Mouse (Mus musculus): Measurements from ENCODE around the gene Fkbp9. TPM values are rescaled to one million over a fixed set of nuclear protein-coding genes. Genes with fewer than 3 reads are reported as not detected.
A peak's percentile ranks its signal among the peaks of the same experiment; 100 is the strongest.

Fkbp9 gene
- polyA plus RNA-seq, 1 experiment from 2014 or later: 26.2 TPM

GRCm38 (mm10) chr6:56877985-56878384 lies 46.1 kb downstream of the Fkbp9 start:
- H3K4me3 ChIP-seq (replicated peaks): no peak overlapping the region
- no peak overlapping the region for H3K4me2 ChIP-seq
- H3K27me3 ChIP-seq: no peaks in the 10 kb centered on the region
- H3K4me1 ChIP-seq (replicated peaks): peaks cover 42% of the 10 kb centered on the region
- no peaks in the 10 kb centered on the region for H3K9me3 ChIP-seq (replicated peaks)
- H3K27ac ChIP-seq: no peak overlapping the region; the same call in 1 of the 2 replicates
- WGBS (ENCODE audit: insufficient replicate concordance): 87% methylated on average over 8 of the region's 8 CpGs
- peaks cover 50% of the 10 kb centered on the region for H3K36me3 ChIP-seq
- H3K9ac ChIP-seq: no peak overlapping the region
- DNase-seq (no peak), ATAC-seq (ENCODE audit: low read depth) (no peak)

GRCm38 (mm10) chr6:56879352-56879955 lies 47.6 kb downstream of the Fkbp9 start:
- ATAC-seq (ENCODE audit: low read depth) (peak; percentile 76), DNase-seq (no peak)
- Histone ChIP-seq H3K36me3 (peaks cover 64% of the 10 kb centered on the region), H3K27me3 (no peaks in the 10 kb centered on the region), H3K9ac (no peak overlapping the region), H3K4me3 (replicated peaks) (no peak overlapping the region), H3K27ac (peak overlapping the region; percentile 41; the same call in 1 of the 2 replicates), H3K9me3 (replicated peaks) (no peaks in the 10 kb centered on the region), H3K4me2 (no peak overlapping the region), H3K4me1 (replicated peaks) (peaks cover 42% of the 10 kb centered on the region)
- 8% methylated on average over 1 of the region's 1 CpGs for WGBS (ENCODE audit: insufficient replicate concordance)

GRCm38 (mm10) chr6:56888561-56888960 lies 56.7 kb downstream of the Fkbp9 start:
- no peak overlapping the region for H3K4me2 ChIP-seq
- no peaks in the 10 kb centered on the region for H3K27me3 ChIP-seq
- WGBS (ENCODE audit: insufficient replicate concordance): 94% methylated on average over 6 of the region's 6 CpGs
- no peak overlapping the region for H3K9ac ChIP-seq
- no peaks in the 10 kb centered on the region for H3K9me3 ChIP-seq (replicated peaks)
- no peak overlapping the region for H3K4me3 ChIP-seq (replicated peaks)
- H3K4me1 ChIP-seq (replicated peaks): no peaks in the 10 kb centered on the region; the same call in 1 of the 2 replicates
- H3K27ac ChIP-seq: no peak overlapping the region; the same call in 1 of the 2 replicates
- DNase-seq (no peak), ATAC-seq (ENCODE audit: low read depth) (no peak)
- H3K36me3 ChIP-seq: peaks cover 83% of the 10 kb centered on the region

GRCm38 (mm10) chr6:56890762-56891161 lies 58.9 kb downstream of the Fkbp9 start:
- no peak overlapping the region for H3K4me3 ChIP-seq (replicated peaks)
- peaks cover 3% of the 10 kb centered on the region for H3K4me1 ChIP-seq (replicated peaks)
- peaks cover 67% of the 10 kb centered on the region for H3K36me3 ChIP-seq
- no peaks in the 10 kb centered on the region for H3K9me3 ChIP-seq (replicated peaks)
- H3K9ac ChIP-seq: no peak overlapping the region
- ATAC-seq (ENCODE audit: low read depth): no peak
- 60% methylated on average over 2 of the region's 2 CpGs for WGBS (ENCODE audit: insufficient replicate concordance)
- H3K4me2 ChIP-seq: no peak overlapping the region
- H3K27me3 ChIP-seq: no peaks in the 10 kb centered on the region
- H3K27ac ChIP-seq: no peak overlapping the region
- DNase-seq: no peak

- Histone ChIP-seq H3K36me3 (peaks cover 17% of the 10 kb centered on the region), H3K9me3 (replicated peaks) (no peaks in the 10 kb centered on the region), H3K4me1 (replicated peaks) (peaks cover 75% of the 10 kb centered on the region), H3K27me3 (no peaks in the 10 kb centered on the region), H3K4me2 (0 out of 2 replicates have a peak overlapping the region, but pooled peaks have one; percentile 6), H3K9ac (peak overlapping the region; percentile 2; the same call in 1 of the 2 replicates), H3K4me3 (replicated peaks) (0 out of 2 replicates have a peak overlapping the region, but pooled peaks have one; percentile 2), H3K27ac (peak overlapping the region; percentile 0; the same call in 1 of the 2 replicates)
- no peak for DNase-seq
- 82% methylated on average over 3 of the region's 3 CpGs for WGBS (ENCODE audit: insufficient replicate concordance)
- ATAC-seq (ENCODE audit: low read depth): no peak
Observed at GRCm38 (mm10) chr6:56899601-56900000, 67.7 kb downstream of the Fkbp9 start.

- peak overlapping the region; percentile 76 for H3K9ac ChIP-seq
- ATAC-seq (ENCODE audit: low read depth): no peak
- peak overlapping the region; percentile 82 for H3K4me2 ChIP-seq
- peak overlapping the region; percentile 58 for H3K4me3 ChIP-seq (replicated peaks)
- WGBS (ENCODE audit: insufficient replicate concordance): 48% methylated on average over 3 of the region's 3 CpGs
- H3K27me3 ChIP-seq: no peaks in the 10 kb centered on the region
- H3K4me1 ChIP-seq (replicated peaks): peaks cover 87% of the 10 kb centered on the region
- no peak for DNase-seq
- peaks cover 12% of the 10 kb centered on the region for H3K36me3 ChIP-seq
- H3K27ac ChIP-seq: peak overlapping the region; percentile 98
- no peaks in the 10 kb centered on the region for H3K9me3 ChIP-seq (replicated peaks)
Observed at GRCm38 (mm10) chr6:56901336-56901735, 69.5 kb downstream of the Fkbp9 start.

GRCm38 (mm10) chr6:56901824-56902386 lies 70.0 kb downstream of the Fkbp9 start:
- Histone ChIP-seq H3K9me3 (replicated peaks) (no peaks in the 10 kb centered on the region), H3K4me3 (replicated peaks) (peak overlapping the region; percentile 58), H3K9ac (peak overlapping the region; percentile 76), H3K27ac (peak overlapping the region; percentile 98), H3K27me3 (no peaks in the 10 kb centered on the region), H3K36me3 (peaks cover 11% of the 10 kb centered on the region), H3K4me2 (peak overlapping the region; percentile 82), H3K4me1 (replicated peaks) (peaks cover 89% of the 10 kb centered on the region)
- WGBS (ENCODE audit: insufficient replicate concordance): 13% methylated on average over 12 of the region's 12 CpGs
- ATAC-seq (ENCODE audit: low read depth) (peak; percentile 67), DNase-seq (peak; percentile 73)

- H3K27ac ChIP-seq: peak overlapping the region; percentile 98
- H3K4me2 ChIP-seq: peak overlapping the region; percentile 82
- ATAC-seq (ENCODE audit: low read depth) (peak; percentile 85), DNase-seq (peak; percentile 79)
- no peaks in the 10 kb centered on the region for H3K9me3 ChIP-seq (replicated peaks)
- H3K27me3 ChIP-seq: no peaks in the 10 kb centered on the region
- WGBS (ENCODE audit: insufficient replicate concordance): 15% methylated on average over 7 of the region's 7 CpGs
- peaks cover 7% of the 10 kb centered on the region for H3K36me3 ChIP-seq
- peaks cover 90% of the 10 kb centered on the region for H3K4me1 ChIP-seq (replicated peaks)
- peak overlapping the region; percentile 76 for H3K9ac ChIP-seq
- H3K4me3 ChIP-seq (replicated peaks): peak overlapping the region; percentile 58
Observed at GRCm38 (mm10) chr6:56902606-56903520, 71.0 kb downstream of the Fkbp9 start.

GRCm38 (mm10) chr6:56903831-56904230 lies 72.0 kb downstream of the Fkbp9 start:
- Histone ChIP-seq H3K4me2 (peak overlapping the region; percentile 55), H3K4me1 (replicated peaks) (peaks cover 98% of the 10 kb centered on the region), H3K4me3 (replicated peaks) (peak overlapping the region; percentile 24; the same call in 1 of the 2 replicates), H3K27ac (peak overlapping the region; percentile 98), H3K9ac (peak overlapping the region; percentile 65), H3K9me3 (replicated peaks) (no peaks in the 10 kb centered on the region), H3K27me3 (no peaks in the 10 kb centered on the region), H3K36me3 (peaks cover 11% of the 10 kb centered on the region)
- ATAC-seq (ENCODE audit: low read depth): no peak
- no peak for DNase-seq
- 56% methylated on average over 6 of the region's 6 CpGs for WGBS (ENCODE audit: insufficient replicate concordance)

- H3K4me1 ChIP-seq (replicated peaks): peaks cover 98% of the 10 kb centered on the region
Observed at GRCm38 (mm10) chr6:56904330-56904729, 72.5 kb downstream of the Fkbp9 start.

GRCm38 (mm10) chr6:56904982-56905381 lies 73.1 kb downstream of the Fkbp9 start:
- Histone ChIP-seq H3K4me2 (peak overlapping the region; percentile 55), H3K36me3 (peaks cover 11% of the 10 kb centered on the region), H3K27ac (peak overlapping the region; percentile 98), H3K4me3 (replicated peaks) (no peak overlapping the region), H3K27me3 (no peaks in the 10 kb centered on the region), H3K4me1 (replicated peaks) (peaks cover 98% of the 10 kb centered on the region), H3K9ac (peak overlapping the region; percentile 65; the same call in 1 of the 2 replicates), H3K9me3 (replicated peaks) (no peaks in the 10 kb centered on the region)
- ATAC-seq (ENCODE audit: low read depth): peak; percentile 11
- 40% methylated on average over 2 of the region's 2 CpGs for WGBS (ENCODE audit: insufficient replicate concordance)
- no peak for DNase-seq

More at GRCm38 (mm10) chr6:56904330-56904729, 72.5 kb downstream of the Fkbp9 start:
- Histone ChIP-seq H3K27me3 (no peaks in the 10 kb centered on the region), H3K9me3 (replicated peaks) (no peaks in the 10 kb centered on the region), H3K4me2 (peak overlapping the region; percentile 55), H3K36me3 (peaks cover 11% of the 10 kb centered on the region), H3K27ac (peak overlapping the region; percentile 98), H3K9ac (peak overlapping the region; percentile 65), H3K4me3 (replicated peaks) (no peak overlapping the region)
- no peak for DNase-seq
- whole genome bisulfite sequencing (ENCODE audit: insufficient replicate concordance): 84% methylated on average over 1 of the region's 1 CpGs
- no peak for ATAC-seq (ENCODE audit: low read depth)
